Mouse (Mus musculus): ENCODE measurements around the gene Srebf2.

DNA sequence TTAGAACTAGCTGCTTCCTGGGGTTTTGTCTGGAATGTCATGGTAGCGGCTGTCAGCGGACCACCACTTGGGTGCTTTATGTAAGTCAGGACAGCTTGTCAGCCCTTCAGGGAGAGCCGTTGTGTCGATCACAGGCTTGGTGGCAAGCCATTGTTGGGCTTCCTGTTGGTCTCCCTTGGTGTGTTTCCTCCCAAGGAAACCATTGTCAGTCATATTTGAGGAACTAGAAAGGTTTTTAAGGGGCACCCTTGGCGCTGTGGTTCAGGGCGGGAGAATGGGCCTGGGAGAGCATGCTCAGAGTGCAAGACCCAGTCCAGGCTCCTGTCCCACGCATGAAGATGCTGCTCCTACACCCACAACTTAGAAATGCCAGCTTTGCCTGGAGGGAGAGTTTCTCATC, 51.4 kb downstream of the Srebf2 start:
- TF ChIP-seq POLR2A (IDR thresholded peaks at IDR 0.05; ENCODE audit: control insufficient read depth, extremely low read depth, insufficient read depth, low read length, poor library complexity) (no peak), CTCF (IDR thresholded peaks at IDR 0.05; ENCODE audit: borderline replicate concordance, control insufficient read depth, extremely low read depth, insufficient read depth, low read length, poor library complexity) (no peak)
